Mouse (Mus musculus): ENCODE data around the gene Sall4.
"Not testable (repeated sequence)": the region's sequence is repeated elsewhere in the genome, so short reads cannot be mapped to it uniquely, and the experiment has no call there.

GRCm38 (mm10) chr2:168744406-168744805 is 23.3 kb downstream of the Sall4 start:
- not testable (repeated sequence) for TF ChIP-seq CTCF (IDR thresholded peaks at IDR 0.05; ENCODE audit: control insufficient read depth, insufficient read depth, insufficient replicate concordance, low read depth, low read length); POLR2A (IDR thresholded peaks at IDR 0.05; ENCODE audit: control insufficient read depth, low read depth, low read length)

All from testis, adult 2 months (tissue).